Mouse (Mus musculus) kidney, postnatal 36 days (tissue): ENCODE measurements at regions not wholly inside any gene's neighbourhood (a gene's known extent, or its start where the extent isn't known, plus 50 kb on each side); places are given as distances from the start of the nearest gene placed in this dataset.

ENCODE experiments used
- DNase-seq, 2 experiments: peaks; one replicate each; pipeline ENCODE4 v3.0.0; 2021 to 2022; ENCODE audit warnings: mixed read lengths in 2 of 2

DNA sequence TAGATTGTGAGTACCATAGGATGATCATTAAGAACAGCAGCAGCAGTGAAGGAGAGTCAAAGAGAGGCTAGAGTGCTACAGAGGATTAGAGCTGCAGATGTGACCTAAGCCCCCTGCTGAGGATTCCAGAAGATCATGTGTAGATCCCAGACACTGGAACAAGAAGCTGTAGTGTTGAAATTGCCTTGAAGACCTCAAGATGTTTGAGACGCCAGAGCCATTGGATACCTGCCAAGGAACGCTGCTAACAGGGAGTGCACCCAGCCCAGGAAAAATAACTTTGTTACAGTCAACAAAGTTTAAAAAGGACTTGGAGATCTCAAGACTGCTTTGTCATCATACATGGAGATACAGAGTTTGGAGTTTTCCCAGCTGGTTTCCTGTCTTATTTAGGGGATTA, 955.0 kb upstream of the Pcdh10 start:
- peak in 1 of 2 experiments; percentile 1 for DNase-seq

DNA sequence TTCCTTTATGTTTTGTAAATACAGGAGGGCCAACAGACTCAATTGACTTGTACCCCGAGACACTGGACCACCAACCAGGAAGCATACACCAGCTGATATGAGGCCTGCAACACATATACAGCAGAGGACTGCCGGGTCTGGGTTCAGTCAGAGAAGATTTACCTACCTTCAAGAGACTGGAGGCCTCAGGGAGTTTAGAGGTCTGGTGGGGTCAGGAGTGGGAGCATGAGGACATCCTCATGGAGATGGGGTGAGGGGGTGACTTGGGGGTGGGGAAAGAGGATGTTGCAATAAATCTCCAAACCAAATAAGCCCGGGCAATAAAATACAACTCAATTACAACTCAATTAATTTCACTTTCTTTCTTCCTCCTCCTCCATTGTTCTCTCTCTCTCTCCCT, 910.1 kb upstream of the Pcdh10 start:
- no peak for DNase-seq
